Mouse (Mus musculus) CH12.LX (cell line): Measurements from ENCODE around the gene Usp51.
"Not testable (repeated sequence)": the region's sequence is repeated elsewhere in the genome, so short reads cannot be mapped to it uniquely, and the experiment has no call there.

Experiments
- CTCF ChIP-seq, 2 experiments: IDR thresholded peaks in 1 of 2; conservative IDR thresholded peaks in 1 of 2; 2 replicates each; pipeline ENCODE4 v1.5.1; 2011 to 2012; ENCODE audit warnings: low read depth in 2 of 2, low read length in 2 of 2, improper control_type of control experiment in 1 of 2, inconsistent platforms in 1 of 2, mild to moderate bottlenecking in 1 of 2, moderate library complexity in 1 of 2
- ELF1 ChIP-seq: IDR thresholded peaks from 2 replicates; pipeline ENCODE4 v1.6.1; 2014; ENCODE audit warnings: low read depth, mild to moderate bottlenecking, inconsistent platforms, low read length, improper control_type of control experiment
- EP300 ChIP-seq: IDR thresholded peaks from 2 replicates; pipeline ENCODE4 v1.6.1; 2011; ENCODE audit warnings: low read length, improper control_type of control experiment
- IRF4 ChIP-seq: IDR thresholded peaks from 2 replicates; pipeline ENCODE4 v1.6.1; 2014; ENCODE audit warnings: low read depth, mild to moderate bottlenecking, inconsistent platforms, low read length, improper control_type of control experiment
- JUN ChIP-seq: IDR thresholded peaks from 2 replicates; pipeline ENCODE4 v1.6.1; 2011; ENCODE audit warnings: low read depth, mild to moderate bottlenecking, low read length, improper control_type of control experiment, moderate library complexity; ENCODE audit not compliant: insufficient read depth
- JUND ChIP-seq: conservative IDR thresholded peaks from 2 replicates; pipeline ENCODE4 v1.6.1; 2011; ENCODE audit warnings: low read depth, low read length, improper control_type of control experiment
- MXI1 ChIP-seq: IDR thresholded peaks from 2 replicates; pipeline ENCODE4 v1.6.1; 2011; ENCODE audit warnings: mild to moderate bottlenecking, low read depth, low read length, improper control_type of control experiment
- RAD21 ChIP-seq: IDR thresholded peaks from 2 replicates; pipeline ENCODE4 v1.6.1; 2011; ENCODE audit warnings: low read depth, mild to moderate bottlenecking, low read length, improper control_type of control experiment, moderate library complexity
- RCOR1 ChIP-seq: conservative IDR thresholded peaks from 2 replicates; pipeline ENCODE4 v1.6.1; 2012; ENCODE audit warnings: low read depth, mild to moderate bottlenecking, inconsistent platforms, low read length, improper control_type of control experiment
- TBP ChIP-seq: conservative IDR thresholded peaks from 2 replicates; pipeline ENCODE4 v1.6.1; 2011; ENCODE audit warnings: low read depth, low read length, improper control_type of control experiment
- USF1 ChIP-seq: IDR thresholded peaks from 2 replicates; pipeline ENCODE4 v1.6.1; 2014; ENCODE audit warnings: low read depth, mild to moderate bottlenecking, inconsistent platforms, low read length, improper control_type of control experiment

DNA sequence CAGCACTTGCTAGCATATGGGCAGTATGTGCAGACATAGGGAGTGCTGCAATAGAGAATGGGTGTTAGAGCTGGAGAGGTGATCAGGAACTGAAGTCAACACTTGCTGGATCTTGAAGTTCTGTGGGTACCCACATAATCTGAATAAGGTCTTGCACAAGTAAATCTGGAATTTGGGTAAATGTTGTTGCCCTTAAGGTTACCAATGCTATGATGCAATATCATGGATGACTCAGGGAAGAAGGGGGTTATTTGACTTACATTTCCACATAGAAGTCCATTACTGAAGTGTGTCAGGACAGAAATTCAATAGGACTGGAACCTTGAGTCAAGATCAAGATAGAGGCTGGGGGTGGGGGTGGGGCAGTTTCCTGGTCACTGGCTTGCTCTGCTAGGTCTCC lies 16.4 kb upstream of the Usp51 start:
- not testable (repeated sequence) for TF ChIP-seq MXI1; TBP; CTCF (conservative IDR thresholded peaks at IDR 0.05 in 1 of 2, IDR thresholded peaks at IDR 0.05 in 1 of 2; ENCODE audit: low read depth in 2 of 2, low read length in 2 of 2); RAD21; IRF4; ELF1; RCOR1; JUN; JUND; USF1; EP300
